Comparison of ENCODE assay signal across 8 mouse cellular contexts in the genomic region with DNA sequence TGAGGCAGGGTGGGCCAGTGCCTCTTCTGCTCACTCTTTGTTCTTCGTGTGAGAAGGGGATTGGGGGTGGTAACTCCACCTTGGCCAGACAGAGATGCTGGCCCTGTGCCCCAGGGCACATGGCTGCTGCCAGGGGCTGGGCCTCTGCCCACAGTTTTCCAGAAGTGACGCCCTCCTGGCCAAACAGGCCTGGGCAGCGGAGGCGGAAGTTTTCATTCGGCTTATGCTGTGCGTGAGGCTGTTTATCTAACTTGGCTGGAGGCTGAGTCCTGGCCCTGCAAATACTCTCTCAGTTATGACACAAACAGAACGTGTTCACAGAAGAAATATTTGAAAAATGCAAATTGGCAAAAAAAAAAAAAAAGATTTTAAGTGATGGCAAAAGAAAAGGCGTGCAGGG.
DNase-seq lines count a peak whose midpoint lies in the region; ATAC-seq and TF ChIP-seq lines count a peak whose summit lies in the region.

No protein-coding gene starts in this region.

- no peak overlapping the region for H3K4me2 ChIP-seq in heart, postnatal 0 days (ENCODE audit: low read depth, low read length)

- no peak for TF ChIP-seq POLR2A in lung, adult 2 months (IDR thresholded peaks at IDR 0.05; ENCODE audit: borderline replicate concordance, extremely low read depth, low read depth, low read length)

- peak overlapping the region; percentile 84 for H3K27ac ChIP-seq in heart, postnatal 0 days (ENCODE audit: low read depth)

- no peak overlapping the region for H3K4me3 ChIP-seq in heart, postnatal 0 days (ENCODE audit: low read depth, low read length)
- no peak overlapping the region for H3K4me3 ChIP-seq in lung, adult 2 months (replicated peaks; ENCODE audit: extremely low read depth, low read depth, low read length)

- intact Hi-C loops in left cerebral cortex, postnatal 36 days (cut with DNase I): no loop called here

- H3K4me1 ChIP-seq in heart, postnatal 0 days (ENCODE audit: control insufficient read depth, insufficient read depth): peaks cover 20% of the 10 kb centered on the region
- H3K4me1 ChIP-seq in lung, adult 2 months (ENCODE audit: control insufficient read depth, insufficient read depth, low read length): peaks cover 36% of the 10 kb centered on the region

- no peaks in the 10 kb centered on the region for H3K9me3 ChIP-seq in heart, postnatal 0 days (replicated peaks; ENCODE audit: control insufficient read depth, low read length)

- H3K9ac ChIP-seq in heart, postnatal 0 days (replicated peaks; ENCODE audit: low read depth, low read length): 0 out of 2 replicates have a peak overlapping the region, but pooled peaks have one; percentile 9

- H3K36me3 ChIP-seq in heart, postnatal 0 days (replicated peaks; ENCODE audit: control insufficient read depth, insufficient read depth, low read length): no peaks in the 10 kb centered on the region

- 22% methylated on average over 8 of the region's 8 CpGs for WGBS in heart, postnatal 0 days
- WGBS in lung, adult 2 months: 15% methylated on average over 8 of the region's 8 CpGs

- DNase-seq in kidney, adult 18-20 months: peak; percentile 52
- DNase-seq in kidney, adult 8-10 months: no peak
- peak; percentile 36 to 61 for DNase-seq in adrenal gland, postnatal 36 days
- DNase-seq in heart, postnatal 0 days (ENCODE audit: low spot score): peak; percentile 77
- peak; percentile 84 for DNase-seq in lung, adult 2 months
- DNase-seq in frontal cortex, postnatal 25 days (ENCODE audit: low spot score in 2 of 2): no peak
- no peak for DNase-seq in left cerebral cortex, postnatal 36 days (ENCODE audit: low spot score in 2 of 2)
- no peak for DNase-seq in cerebellum, postnatal 25 days

- ATAC-seq in heart, postnatal 0 days (ENCODE audit: insufficient read depth, low read depth): peak; percentile 56

- no peak for TF ChIP-seq CTCF in heart, postnatal 0 days (IDR thresholded peaks at IDR 0.05; ENCODE audit: low read depth)
- no peak for TF ChIP-seq CTCF in lung, adult 2 months (IDR thresholded peaks at IDR 0.05; ENCODE audit: insufficient read depth, low read length)

- TF ChIP-seq EP300 in heart, postnatal 0 days (IDR thresholded peaks at IDR 0.05; ENCODE audit: low read depth): peak; percentile 76

- H3K27me3 ChIP-seq in heart, postnatal 0 days (ENCODE audit: control insufficient read depth, insufficient read depth, low read length): no peaks in the 10 kb centered on the region

Comparison
In these comparisons a context has a peak if more than half of its experiments do, and no peak if none do; other contexts are left out.
1. DNase-seq: peak in kidney, adult 18-20 months (single experiment), adrenal gland, postnatal 36 days (2 of 2), heart, postnatal 0 days (single experiment) and lung, adult 2 months (single experiment); none in kidney, adult 8-10 months (0 of 2), frontal cortex, postnatal 25 days (0 of 2), left cerebral cortex, postnatal 36 days (0 of 2) and cerebellum, postnatal 25 days (0 of 2).